1 mouse cellular context compared by ENCODE assay signal in the genomic region with DNA sequence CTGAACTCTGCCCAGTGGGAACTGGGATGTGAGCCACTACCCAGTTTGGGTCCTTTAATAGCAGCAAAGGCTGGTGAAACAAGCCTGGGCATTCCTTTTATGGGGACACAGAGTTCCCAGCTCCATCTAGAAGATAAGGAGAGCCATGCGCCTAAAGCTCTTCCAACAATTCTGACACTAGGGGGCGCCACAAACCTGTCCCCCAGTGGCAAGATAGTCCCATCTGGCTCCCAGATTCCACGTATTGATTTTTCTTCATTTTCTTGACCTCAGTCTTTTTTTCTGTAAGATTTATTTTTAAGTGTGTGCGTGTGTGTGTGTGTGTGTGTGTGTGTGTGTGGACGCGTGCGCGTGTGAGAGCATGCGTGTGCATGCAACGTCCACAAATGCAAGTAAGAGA.
A peak's percentile ranks its signal among the peaks of the same experiment; 100 is the strongest.
TF ChIP-seq lines count a peak whose summit lies in the region.

No protein-coding gene starts in this region.

TF ChIP-seq in MEL, 35 proteins besides CTCF, POLR2A, EP300 and RAD21:
- TF ChIP-seq SMC3 (IDR thresholded peaks at IDR 0.05; ENCODE audit: low read depth, low read length) (peak; percentile 47), ZC3H11A (IDR thresholded peaks at IDR 0.05; ENCODE audit: low read depth, low read length) (no peak)
